Mouse (Mus musculus): Measurements from ENCODE around the gene Cux1. TPM values are rescaled to one million over a fixed set of nuclear protein-coding genes. Genes with fewer than 3 reads are reported as not detected.
"Not testable (repeated sequence)": the region's sequence is repeated elsewhere in the genome, so short reads cannot be mapped to it uniquely, and the experiment has no call there.

The Cux1 gene
- total RNA-seq, 2 experiments from 2014 or later, result 113 to 119 TPM

GRCm38 (mm10) chr5:136226246-136226876 lies 340.9 kb downstream of the Cux1 start:
- intact Hi-C loops (cut with DNase I), result no loop called here
- no peak for DNase-seq

- intact Hi-C loops (cut with DNase I), result no loop called here
- DNase-seq, result no peak
Measured at GRCm38 (mm10) chr5:136218585-136218984, 348.7 kb downstream of the Cux1 start.

- DNase-seq, result no peak
- intact Hi-C loops (cut with DNase I), result no loop called here
Measured at GRCm38 (mm10) chr5:136217932-136218381, 349.3 kb downstream of the Cux1 start.

GRCm38 (mm10) chr5:136217004-136217665 lies 350.2 kb downstream of the Cux1 start:
- no peak for DNase-seq
- intact Hi-C loops (cut with DNase I), result no loop called here

- intact Hi-C loops (cut with DNase I), result no loop called here
- peak in 1 of 2 experiments; percentile 10 for DNase-seq
Measured at GRCm38 (mm10) chr5:136215958-136216357, 351.3 kb downstream of the Cux1 start.

- intact Hi-C loops (cut with DNase I), result no loop called here
- no peak for DNase-seq
Measured at GRCm38 (mm10) chr5:136215211-136215610, 352.1 kb downstream of the Cux1 start.

- intact Hi-C loops (cut with DNase I), result no loop called here
- DNase-seq, result no peak
Measured at GRCm38 (mm10) chr5:136213716-136214115, 353.6 kb downstream of the Cux1 start.

- intact Hi-C loops (cut with DNase I), result no loop called here
- no peak for DNase-seq
Measured at GRCm38 (mm10) chr5:136212716-136213115, 354.6 kb downstream of the Cux1 start.

GRCm38 (mm10) chr5:136211341-136212102 lies 355.8 kb downstream of the Cux1 start:
- intact Hi-C loops (cut with DNase I), result not testable (repeated sequence)

GRCm38 (mm10) chr5:136210549-136210948 lies 356.7 kb downstream of the Cux1 start:
- DNase-seq, result no peak
- intact Hi-C loops (cut with DNase I), result no loop called here

More at GRCm38 (mm10) chr5:136211341-136212102, 355.8 kb downstream of the Cux1 start:
- not testable (repeated sequence) for DNase-seq

- intact Hi-C loops (cut with DNase I), result loop anchor here (1.0 to 5.0 kb wide), 3 partner anchors 51 to 505 kb away; no protein-coding TSS in a partner anchor
- peak; percentile 77 to 85 for DNase-seq
Measured at GRCm38 (mm10) chr5:136201832-136202231, 365.5 kb downstream of the Cux1 start.

GRCm38 (mm10) chr5:136199526-136199925 lies 367.8 kb downstream of the Cux1 start:
- DNase-seq, result peak; percentile 9 to 32
- intact Hi-C loops (cut with DNase I), result no loop called here

- intact Hi-C loops (cut with DNase I), result no loop called here
- peak; percentile 94 to 95 for DNase-seq
Measured at GRCm38 (mm10) chr5:136198474-136199391, 368.6 kb downstream of the Cux1 start, which contains the start of gene Prkrip1. Gene Prkrip1, minus strand, starts transcription at chr5:136198963.

Small RNA genes within 50 kb of the gene (microRNA-seq; reads per million reads assigned to microRNA genes)
- 0 reads per million in 2 experiments for gene Mir721

Other genes with a start within 250 kb of the Cux1 start
- gene Myl10, start 125.7 kb upstream of the Cux1 start, total RNA-seq (2021), result not detected

Measured in heart, postnatal 10 days (tissue).